Mouse (Mus musculus) frontal cortex, adult (tissue): ENCODE data around the gene Unc13d.
A peak's percentile ranks its signal among the peaks of the same experiment; 100 is the strongest.
"Not testable (repeated sequence)": the region's sequence is repeated elsewhere in the genome, so short reads cannot be mapped to it uniquely, and the experiment has no call there.

ENCODE experiments used
- ATAC-seq: cut with Nextera tagmentation; 2 replicates; pipeline ENCODE4 v1.9.2; 2017; ENCODE audit warnings: mild to moderate bottlenecking, moderate library complexity, mixed read lengths; ENCODE audit not compliant: low TSS enrichment

The Unc13d gene

GRCm38 (mm10) chr11:116022256-116022780 is 55.4 kb downstream of the Unc13d start:
- ATAC-seq = no peak

DNA sequence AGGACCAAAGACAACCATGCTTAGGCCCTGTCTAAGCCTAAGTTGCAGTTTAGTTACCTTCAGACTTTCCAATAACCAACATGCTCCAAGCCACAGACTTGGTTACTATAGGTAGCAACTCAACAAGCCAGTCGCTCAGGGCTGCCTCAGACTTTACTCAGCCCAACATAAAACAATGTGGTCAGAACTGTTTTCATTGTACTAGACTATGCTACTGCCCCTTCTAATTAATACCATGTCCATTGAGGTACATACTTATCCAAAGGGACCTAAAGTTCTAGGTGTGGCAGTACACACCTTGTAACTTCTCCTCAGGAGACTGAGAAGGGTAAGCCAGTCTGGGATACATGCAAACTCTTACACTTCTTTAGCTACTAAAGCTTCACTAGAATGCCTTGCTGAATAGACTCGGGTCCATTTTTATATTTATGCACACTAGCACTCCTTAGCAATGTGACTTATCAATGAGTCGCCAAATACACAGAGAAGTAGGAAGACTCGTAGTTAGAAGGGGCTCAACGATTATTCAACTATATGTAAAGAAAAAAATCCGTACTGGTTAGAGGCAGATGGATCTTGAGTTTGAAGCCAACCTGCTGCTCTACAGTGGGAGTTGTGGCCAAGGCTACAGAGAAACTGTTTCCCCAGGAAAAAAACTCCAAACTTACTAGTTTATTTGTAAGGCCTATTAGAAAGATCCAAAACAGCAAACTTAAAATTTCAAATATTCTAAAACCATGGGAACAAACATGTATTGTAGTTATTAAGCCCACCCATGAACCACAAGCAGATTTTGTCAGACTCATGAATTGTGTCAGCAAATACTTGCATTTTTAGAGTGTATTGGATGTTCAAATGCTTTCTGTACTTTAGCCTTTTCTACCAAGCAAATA is 56.2 kb downstream of the Unc13d start:
- no peak for ATAC-seq

DNA sequence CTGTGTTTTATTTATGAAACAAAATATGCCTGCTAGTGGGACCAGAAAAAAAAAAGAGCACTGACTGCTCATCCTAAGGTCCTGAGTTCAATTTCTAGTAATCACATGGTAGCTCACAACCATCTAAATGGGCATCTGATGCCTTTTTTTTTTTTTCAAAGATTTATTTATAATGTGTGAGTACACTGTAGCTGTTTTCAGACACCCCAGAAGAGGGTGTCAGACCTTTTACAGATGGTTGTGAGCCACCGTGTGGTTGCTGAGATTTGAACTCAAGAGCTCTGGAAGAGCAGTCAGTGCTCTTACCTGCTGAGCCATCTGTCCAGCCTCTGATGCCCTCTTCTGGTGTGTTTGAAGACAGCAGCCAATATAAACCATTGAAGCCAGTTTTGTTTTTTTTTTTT is 57.2 kb downstream of the Unc13d start:
- no peak for ATAC-seq

DNA sequence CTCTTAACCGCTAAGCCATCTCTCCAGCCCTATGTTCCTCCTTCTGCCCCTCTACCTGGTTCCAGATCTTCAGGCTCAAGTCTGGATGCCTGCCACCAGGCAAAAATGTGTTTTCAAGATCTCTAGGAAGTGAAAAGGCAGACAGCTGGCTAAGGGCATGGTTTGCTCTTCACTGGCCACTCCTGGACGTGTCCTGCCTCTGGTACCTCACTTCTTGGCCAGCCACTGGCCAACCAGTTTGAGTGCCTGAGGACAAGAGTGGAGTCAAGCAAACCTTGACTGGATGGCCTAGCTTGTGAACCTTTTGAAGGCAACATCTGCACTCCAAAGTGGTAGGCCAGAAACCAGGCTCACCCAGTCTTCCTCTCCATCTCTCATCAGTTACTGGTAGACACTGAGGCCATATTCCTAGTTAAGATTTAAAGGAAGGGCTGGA is 57.8 kb downstream of the Unc13d start:
- no peak for ATAC-seq

- ATAC-seq = no peak
These were observed 58.4 kb downstream of the Unc13d start for GRCm38 (mm10) chr11:116019360-116019791.

- not testable (repeated sequence) for ATAC-seq
These were observed 58.9 kb downstream of the Unc13d start for GRCm38 (mm10) chr11:116018867-116019266.

GRCm38 (mm10) chr11:116018106-116018505 is 59.7 kb downstream of the Unc13d start:
- no peak for ATAC-seq

GRCm38 (mm10) chr11:116014821-116015220 is 62.9 kb downstream of the Unc13d start:
- ATAC-seq = no peak

DNA sequence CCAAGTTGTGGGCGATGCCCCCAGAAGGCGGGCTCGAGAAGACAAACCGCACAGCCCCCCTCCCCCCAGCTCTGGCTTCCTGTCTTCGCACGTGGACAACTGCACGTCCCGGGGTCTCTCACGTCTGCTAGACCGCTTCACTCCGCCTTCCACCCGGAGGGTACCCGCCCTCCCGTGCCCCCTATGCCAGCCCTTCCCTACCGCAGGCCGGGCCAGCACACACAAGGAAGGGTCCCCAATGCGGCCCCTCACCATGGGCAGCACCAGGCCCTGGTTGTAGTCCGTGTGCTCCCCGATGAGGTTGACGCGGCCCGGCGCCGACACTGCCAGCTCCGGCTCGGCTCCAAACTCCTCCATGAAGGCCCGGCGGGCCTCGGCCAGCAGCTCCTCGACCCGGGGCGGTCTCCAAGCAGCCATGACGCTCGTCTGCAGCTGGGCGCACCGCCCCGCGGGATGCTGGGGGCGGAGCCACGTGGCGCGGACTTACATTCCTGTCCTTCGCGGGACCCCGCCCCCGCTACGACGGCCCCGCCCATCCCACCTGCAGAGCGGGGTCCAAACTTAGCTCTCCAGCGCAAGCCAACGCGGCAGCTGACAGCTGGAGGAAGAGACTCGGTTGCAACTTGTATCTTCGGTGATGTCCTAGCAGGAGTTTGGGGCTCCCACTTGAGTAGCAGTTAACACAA is 65.4 kb downstream of the Unc13d start, which contains the start of gene Galk1:
Gene Galk1 (minus strand): TSS at position 458 of the 686 bp plus-strand sequence.
- ATAC-seq = peak; percentile 80
